Mouse (Mus musculus): Measurements from ENCODE around the gene Wipi2.

The Wipi2 gene

GRCm38 (mm10) chr5:142629663-142630025 lies 2.1 kb downstream of the Wipi2 start:
- DNase-seq (ENCODE audit: low spot score in 2 of 2): no peak

- no peak for DNase-seq (ENCODE audit: low spot score in 2 of 2)
These were observed 2.7 kb downstream of the Wipi2 start for GRCm38 (mm10) chr5:142630224-142630623.

- no peak for DNase-seq (ENCODE audit: low spot score in 2 of 2)
These were observed 10.3 kb downstream of the Wipi2 start for GRCm38 (mm10) chr5:142637823-142638222.

GRCm38 (mm10) chr5:142640088-142640487 lies 12.6 kb downstream of the Wipi2 start:
- no peak for DNase-seq (ENCODE audit: low spot score in 2 of 2)

- DNase-seq (ENCODE audit: low spot score in 2 of 2): no peak
These were observed 14.0 kb downstream of the Wipi2 start for GRCm38 (mm10) chr5:142641331-142642051.

- DNase-seq (ENCODE audit: low spot score in 2 of 2): no peak
These were observed 20.7 kb downstream of the Wipi2 start for GRCm38 (mm10) chr5:142648162-142648561.

GRCm38 (mm10) chr5:142649460-142650050 lies 22.1 kb downstream of the Wipi2 start:
- DNase-seq (ENCODE audit: low spot score in 2 of 2): no peak

GRCm38 (mm10) chr5:142650390-142650789 lies 22.9 kb downstream of the Wipi2 start:
- no peak for DNase-seq (ENCODE audit: low spot score in 2 of 2)

GRCm38 (mm10) chr5:142650794-142651497 lies 23.4 kb downstream of the Wipi2 start:
- DNase-seq (ENCODE audit: low spot score in 2 of 2): no peak

- no peak for DNase-seq (ENCODE audit: low spot score in 2 of 2)
These were observed 24.8 kb downstream of the Wipi2 start for GRCm38 (mm10) chr5:142652266-142652665.

GRCm38 (mm10) chr5:142660656-142661434 lies 33.3 kb downstream of the Wipi2 start:
- no peak for DNase-seq (ENCODE audit: low spot score in 2 of 2)

GRCm38 (mm10) chr5:142667921-142668320 lies 40.4 kb downstream of the Wipi2 start:
- DNase-seq (ENCODE audit: low spot score in 2 of 2): no peak

- no peak for DNase-seq (ENCODE audit: low spot score in 2 of 2)
These were observed 41.2 kb downstream of the Wipi2 start for GRCm38 (mm10) chr5:142668556-142669263.

- no peak for DNase-seq (ENCODE audit: low spot score in 2 of 2)
These were observed 42.2 kb downstream of the Wipi2 start for GRCm38 (mm10) chr5:142669726-142670125.

- peak in 1 of 2 experiments; percentile 27 for DNase-seq (ENCODE audit: low spot score in 2 of 2)
These were observed 45.6 kb downstream of the Wipi2 start for GRCm38 (mm10) chr5:142673082-142673481.

GRCm38 (mm10) chr5:142678141-142678571 lies 50.7 kb downstream of the Wipi2 start:
- DNase-seq (ENCODE audit: low spot score in 2 of 2): no peak

- no peak for DNase-seq (ENCODE audit: low spot score in 2 of 2)
These were observed 51.6 kb downstream of the Wipi2 start for GRCm38 (mm10) chr5:142679065-142679464.

GRCm38 (mm10) chr5:142681911-142682310 lies 54.4 kb downstream of the Wipi2 start:
- no peak for DNase-seq (ENCODE audit: low spot score in 2 of 2)

GRCm38 (mm10) chr5:142682529-142682928 lies 55.0 kb downstream of the Wipi2 start:
- DNase-seq (ENCODE audit: low spot score in 2 of 2): no peak

- DNase-seq (ENCODE audit: low spot score in 2 of 2): no peak
These were observed 61.4 kb downstream of the Wipi2 start for GRCm38 (mm10) chr5:142688866-142689265.

GRCm38 (mm10) chr5:142690343-142690742 lies 62.8 kb downstream of the Wipi2 start:
- no peak for DNase-seq (ENCODE audit: low spot score in 2 of 2)

All from frontal cortex, postnatal 10 days (tissue).